Mouse (Mus musculus) liver, adult 2 months (tissue): ENCODE data around the gene Arid3b.

ENCODE experiments used
- CTCF ChIP-seq: fragments of 200-500 bp; IDR thresholded peaks from 2 replicates; pipeline ENCODE4 v1.5.1; 2011; ENCODE audit warnings: low read depth, low read length, control low read depth
- POLR2A ChIP-seq: fragments of 200-500 bp; IDR thresholded peaks from 2 replicates; pipeline ENCODE4 v1.6.1; 2011; ENCODE audit warnings: low read length, control low read depth; ENCODE audit not compliant: insufficient read depth; ENCODE audit errors: extremely low read depth

GRCm38 (mm10) chr9:57810691-57811090, 25.9 kb downstream of the Arid3b start:
- no peak for TF ChIP-seq CTCF
- TF ChIP-seq POLR2A: no peak
